Mouse (Mus musculus) thymus, postnatal 4 days (tissue): ENCODE data around the gene Mei4.

Source experiments
- DNase-seq: peaks from one replicate; pipeline ENCODE4 v3.0.0; 2021

Gene Mei4

DNA sequence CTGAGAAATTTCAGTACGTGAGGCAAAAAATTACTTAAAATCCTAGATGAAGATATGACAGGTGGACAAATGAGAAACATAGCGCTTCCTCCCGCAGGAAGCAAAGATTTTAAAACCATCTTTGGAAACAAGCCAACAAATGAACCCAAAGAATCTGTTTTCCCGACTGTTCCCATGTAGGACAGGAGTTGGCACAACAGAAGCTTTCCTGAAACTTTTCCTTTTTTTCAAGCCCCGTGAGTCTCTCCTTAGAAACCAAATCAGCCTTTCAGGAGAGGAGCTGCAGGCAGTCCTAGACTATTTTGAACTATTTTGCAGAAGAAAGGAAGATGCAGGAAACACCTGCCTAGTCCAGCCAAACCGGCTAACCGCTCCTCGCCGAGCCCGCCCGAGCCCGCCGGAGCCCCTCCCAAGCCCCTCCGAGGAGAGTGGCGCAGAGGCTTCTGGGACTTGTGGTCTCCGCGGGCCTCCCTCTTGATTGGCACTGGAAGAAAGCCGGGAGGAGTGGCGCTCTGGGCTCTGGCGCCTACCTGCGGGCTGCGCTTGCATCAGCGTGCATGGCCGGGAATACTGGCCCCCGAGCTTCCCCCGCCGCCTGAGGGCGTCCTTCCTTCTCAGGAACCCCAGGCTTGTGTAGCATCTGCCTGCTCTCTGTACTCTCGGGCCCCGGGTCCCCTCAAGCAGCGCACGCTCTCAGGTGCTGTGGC, at the start of gene Mei4:
Gene Mei4, plus strand, starts transcription at position 490 of the 707 bp plus-strand sequence.
- DNase-seq, result peak; percentile 92

DNA sequence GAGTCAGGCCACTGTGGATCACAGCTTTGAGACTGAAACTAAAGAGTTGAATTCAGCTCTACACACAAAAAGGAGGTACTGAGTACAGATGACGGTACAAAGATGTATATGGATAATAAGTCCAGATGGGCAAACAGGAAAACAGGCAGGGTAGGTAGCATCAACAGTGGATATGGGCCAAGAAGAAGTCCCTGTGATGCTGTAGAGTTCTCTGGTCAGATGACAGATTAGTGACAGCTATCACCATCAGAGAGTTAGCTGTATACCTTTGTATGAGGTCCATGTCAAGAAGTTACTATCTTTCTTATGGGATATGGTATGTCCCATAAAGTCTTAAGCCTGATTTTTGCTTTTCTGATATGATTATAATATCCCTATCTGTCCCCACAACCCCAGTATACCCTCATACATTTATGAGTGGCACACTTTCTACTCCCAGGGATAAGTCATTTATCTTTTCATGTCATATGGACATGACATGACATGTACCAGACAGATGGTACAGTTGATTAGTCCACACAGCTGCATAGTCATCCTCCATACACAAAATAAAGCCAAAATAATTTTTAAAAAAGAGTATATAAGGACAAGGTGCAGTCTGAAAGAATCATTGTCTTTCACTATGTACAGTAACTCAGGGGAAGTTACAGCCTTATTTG, 43.6 kb upstream of the Mei4 start:
- DNase-seq, result no peak

DNA sequence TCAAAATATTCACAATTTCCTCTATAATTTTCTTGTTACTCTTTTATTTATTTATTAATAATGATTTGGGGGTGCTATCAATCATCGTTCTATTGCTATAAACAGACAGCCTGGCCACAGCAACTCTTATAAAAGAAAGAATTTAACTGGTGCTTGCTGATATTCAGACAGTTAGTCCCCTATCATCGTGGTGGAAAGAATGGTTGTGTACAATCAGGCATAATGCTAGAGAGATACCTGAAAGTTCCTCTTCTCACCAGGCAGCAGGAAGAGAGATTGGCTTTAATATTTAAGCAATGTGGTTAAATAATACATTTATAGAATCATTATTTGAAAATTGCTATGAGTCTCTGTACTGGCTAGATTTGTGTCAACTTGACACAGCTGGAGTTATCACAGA, 35.9 kb upstream of the Mei4 start:
- no peak for DNase-seq

DNA sequence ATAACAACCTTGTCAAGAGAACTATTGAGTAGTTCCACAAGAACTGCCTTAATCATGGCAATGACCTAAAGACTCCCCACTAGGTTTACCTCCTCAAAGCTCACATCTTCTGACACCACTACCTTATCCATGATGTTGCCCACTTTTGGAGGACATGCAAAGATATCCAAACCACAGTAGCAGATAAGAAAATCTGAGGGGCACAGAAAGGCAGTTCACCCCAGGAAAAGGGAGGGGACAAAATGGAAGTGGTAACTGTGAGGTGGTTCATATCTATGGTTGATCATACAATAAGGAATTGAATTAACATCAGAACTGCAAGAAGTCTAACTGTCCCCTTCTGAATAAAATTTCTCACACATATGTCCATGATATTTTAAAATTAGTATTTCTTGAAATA, 29.4 kb upstream of the Mei4 start:
- DNase-seq, result no peak

DNA sequence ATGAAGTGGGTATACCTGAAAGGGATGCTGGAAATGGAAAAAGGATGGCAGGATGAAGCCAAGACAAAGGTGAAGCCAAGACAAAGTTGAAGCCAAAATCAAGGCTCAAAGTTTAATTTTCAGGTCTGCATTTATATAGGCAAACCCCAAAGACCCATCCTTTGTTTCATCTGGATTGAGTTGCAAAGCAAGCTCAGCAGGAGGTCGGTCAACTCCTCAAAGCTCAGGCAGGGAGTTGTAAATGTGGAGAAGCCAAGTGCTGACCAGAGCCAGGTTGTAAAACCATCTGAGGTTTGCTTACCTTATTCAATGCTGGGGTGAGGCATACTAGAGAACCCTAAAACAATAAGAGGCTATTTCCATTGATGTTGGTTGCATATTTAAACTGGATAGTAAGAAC, 4.6 kb upstream of the Mei4 start:
- DNase-seq, result no peak

DNA sequence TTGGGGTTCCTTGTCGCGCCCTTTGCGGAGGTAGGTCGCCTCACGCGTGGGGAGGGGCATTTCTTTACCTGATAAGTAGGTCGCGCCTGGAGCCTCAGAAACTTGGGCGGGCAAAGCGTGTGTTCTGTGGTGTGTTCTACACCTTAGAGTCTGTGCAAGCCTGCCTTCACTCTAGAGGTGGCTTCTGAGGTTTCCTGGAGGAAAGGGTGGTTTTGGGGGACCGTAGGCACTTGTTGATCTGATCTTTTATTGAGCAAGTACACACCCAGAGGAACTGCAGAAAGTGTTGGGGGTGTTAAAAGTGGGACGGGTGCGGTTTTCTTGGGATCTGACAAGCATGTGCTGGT, 391 bp downstream of the Mei4 start:
- DNase-seq, result no peak

DNA sequence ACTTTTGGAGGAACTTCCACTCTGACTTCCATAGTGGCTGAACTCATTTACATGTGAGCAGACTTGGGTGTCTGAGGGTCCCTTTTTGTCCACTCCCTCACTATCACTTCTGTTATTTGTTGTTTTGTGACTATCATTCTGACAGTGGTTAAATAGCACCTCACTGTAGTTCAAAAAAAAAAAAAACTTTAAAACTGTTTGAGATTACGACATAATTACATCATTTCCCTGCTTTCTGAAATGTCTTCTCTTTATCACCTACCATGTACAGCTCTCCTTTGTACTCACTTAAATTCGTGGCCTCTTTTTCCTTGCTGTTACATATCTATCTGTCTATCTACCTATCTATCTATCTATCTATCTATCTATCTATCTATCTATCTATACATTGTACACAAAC, 2.6 kb downstream of the Mei4 start:
- DNase-seq, result no peak

DNA sequence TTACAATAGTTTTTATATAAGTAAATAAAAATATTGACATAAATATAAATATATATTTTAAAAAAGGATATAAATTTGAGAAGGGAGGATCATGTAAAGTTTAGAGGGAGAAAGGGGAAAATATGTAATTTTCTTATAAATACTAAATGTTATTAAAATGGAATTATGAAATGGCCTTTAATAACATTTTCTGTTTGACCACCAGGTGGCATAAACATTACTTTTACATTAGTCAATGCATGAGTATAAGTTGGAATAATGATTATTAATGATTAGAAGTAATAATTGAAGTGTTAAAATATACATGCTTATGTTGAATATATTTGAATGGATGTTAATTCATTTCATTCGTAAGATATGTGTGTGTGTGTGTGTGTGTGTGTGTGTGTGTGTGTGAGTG, 58.0 kb downstream of the Mei4 start:
- no peak for DNase-seq

DNA sequence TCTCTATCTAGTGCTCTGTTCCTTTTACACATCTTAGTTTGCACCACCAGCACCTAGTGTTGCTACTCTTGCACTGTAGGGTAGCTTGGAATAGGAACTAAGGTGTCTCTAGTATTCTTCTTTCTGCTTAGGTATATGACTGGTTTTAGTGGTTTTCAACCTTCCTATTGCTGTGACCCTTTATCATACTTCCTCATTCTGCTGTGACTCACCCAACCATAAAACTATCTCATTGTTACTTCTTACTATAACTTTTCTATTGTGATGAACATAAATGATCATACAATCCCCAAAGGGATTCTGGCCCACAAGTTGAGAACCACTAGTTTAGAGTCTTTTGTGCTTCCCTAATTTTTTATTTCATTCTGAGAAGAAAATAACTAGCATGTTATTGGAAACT, 61.3 kb downstream of the Mei4 start:
- DNase-seq, result no peak

DNA sequence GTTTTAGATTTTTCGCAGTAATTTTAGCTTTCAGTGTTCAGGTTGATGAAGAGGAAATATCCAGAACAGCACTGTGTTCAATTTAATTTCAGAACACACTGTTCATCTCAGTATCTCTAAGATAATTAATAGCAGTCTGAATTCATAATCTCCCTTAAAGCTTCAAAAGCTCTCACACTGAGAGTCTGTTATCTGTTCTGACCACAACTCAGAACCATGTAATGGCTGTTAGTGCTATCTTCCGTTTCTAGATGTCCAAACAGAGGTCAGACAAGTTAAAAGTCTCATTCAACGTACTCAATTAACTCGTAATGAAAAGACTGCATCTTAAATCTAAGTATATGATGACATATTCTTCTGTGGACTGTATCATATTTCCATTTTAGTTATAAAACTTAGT, 77.1 kb downstream of the Mei4 start:
- DNase-seq, result no peak

DNA sequence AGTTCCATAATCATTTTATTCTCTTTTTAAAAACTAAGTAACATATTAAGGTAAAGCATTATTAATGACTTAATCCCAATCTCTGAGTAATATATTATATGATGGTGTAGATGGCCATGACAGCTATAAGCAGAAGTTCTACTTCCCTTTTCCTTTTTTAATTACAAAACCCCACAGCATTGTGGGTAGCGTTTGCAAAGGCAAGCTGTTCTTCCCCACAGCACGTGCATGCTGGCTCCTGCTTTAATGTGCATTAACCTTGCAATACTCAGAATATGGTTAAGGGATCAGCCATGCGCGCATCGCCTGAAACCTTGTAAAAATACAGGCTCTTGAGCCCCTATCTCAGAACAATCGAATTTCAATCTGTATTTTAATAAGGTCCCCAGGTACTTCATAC, 82.2 kb downstream of the Mei4 start:
- DNase-seq, result no peak

DNA sequence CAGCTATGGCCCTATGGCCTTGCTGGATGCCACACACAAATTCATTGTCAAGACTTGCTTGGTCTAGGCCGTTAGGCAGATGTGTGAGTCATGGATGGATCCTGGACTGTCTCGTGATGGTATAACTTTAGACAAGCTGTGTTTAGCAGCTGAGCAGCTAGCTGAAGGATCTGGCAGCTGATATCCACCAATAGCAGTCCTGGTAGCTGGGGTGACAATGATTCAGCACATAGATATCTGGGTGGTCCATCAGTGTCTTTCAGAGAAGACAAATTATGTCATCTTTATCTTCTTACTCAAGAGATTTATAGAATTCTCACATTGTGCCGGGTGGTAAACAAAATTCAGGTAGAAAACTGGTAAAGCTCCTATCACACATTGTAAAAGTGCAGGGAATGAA, 93.4 kb downstream of the Mei4 start:
- DNase-seq, result no peak

DNA sequence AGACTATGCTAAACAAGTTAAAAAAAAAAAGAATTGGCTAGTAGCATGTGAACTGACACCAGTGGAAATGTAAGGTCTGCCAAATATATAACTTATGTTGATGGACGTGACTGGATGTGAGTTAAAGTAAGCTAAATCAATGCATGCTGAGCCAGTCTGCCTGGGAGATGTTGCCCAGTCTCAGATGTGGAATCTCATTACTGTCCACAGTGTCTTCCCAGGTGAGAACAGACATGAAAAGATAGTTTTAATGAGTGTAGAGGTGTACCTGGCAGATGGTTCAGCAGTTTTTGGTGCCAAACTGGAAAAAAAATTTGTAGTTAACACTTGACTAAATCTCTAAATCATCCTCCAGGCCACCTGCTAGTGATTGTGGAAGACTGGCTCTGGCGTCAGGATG, 94.4 kb downstream of the Mei4 start:
- DNase-seq, result no peak

DNA sequence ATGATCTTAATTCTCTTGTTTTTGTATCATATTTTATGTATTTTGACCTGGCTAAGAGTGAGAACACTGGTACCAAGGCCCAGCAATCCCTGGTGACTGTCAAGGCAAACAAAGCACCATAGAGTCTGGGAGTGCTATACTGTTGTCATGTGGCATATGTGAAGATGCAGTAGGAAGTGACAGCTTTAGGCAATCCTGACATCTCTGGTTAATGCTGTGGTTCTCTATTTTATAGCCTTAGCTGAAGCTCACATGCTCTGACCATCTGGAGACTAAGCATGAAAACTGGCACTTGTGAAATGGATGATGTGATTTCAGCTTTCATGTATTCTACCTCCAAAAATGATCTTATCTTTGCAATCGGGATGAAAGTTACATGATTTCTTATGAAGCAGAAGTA, 103.3 kb downstream of the Mei4 start:
- no peak for DNase-seq

DNA sequence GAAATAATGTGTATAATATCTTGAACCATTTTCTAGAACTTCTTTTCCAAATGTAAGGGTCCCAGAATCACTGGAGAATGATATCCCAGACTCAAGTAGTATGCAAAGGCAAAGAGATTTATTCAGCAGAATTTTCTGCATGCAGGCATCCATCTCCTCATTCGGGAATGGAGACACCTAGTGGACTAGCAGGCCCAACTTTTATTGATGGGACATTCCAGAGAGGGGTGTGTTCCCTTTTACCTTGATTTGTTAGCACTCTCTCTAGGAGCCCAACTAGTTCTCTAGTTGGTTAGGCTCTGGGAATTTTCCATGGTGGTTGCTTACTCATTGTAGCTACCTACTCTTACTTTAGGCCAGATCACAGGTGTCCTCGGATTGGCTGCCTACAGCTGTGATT, 105.5 kb downstream of the Mei4 start:
- no peak for DNase-seq

DNA sequence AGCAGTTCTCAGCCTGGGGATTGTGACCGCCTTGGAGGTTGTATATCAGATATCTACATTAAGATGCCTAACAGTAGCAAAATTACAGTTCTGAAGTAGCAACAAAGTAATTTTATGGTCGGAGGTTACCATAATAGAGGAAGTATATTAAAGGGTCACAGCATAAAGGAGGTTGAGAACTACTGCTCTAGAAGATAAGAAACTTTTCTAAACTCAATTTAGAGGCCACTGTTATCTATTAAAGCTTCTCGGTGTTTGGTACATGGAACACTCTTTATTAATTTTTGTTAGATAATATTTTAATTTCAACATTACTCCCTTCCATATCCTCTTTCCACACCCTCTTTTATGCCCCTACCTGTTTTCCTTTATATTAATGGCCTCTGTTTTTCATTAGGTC, 119.0 kb downstream of the Mei4 start:
- DNase-seq, result no peak

DNA sequence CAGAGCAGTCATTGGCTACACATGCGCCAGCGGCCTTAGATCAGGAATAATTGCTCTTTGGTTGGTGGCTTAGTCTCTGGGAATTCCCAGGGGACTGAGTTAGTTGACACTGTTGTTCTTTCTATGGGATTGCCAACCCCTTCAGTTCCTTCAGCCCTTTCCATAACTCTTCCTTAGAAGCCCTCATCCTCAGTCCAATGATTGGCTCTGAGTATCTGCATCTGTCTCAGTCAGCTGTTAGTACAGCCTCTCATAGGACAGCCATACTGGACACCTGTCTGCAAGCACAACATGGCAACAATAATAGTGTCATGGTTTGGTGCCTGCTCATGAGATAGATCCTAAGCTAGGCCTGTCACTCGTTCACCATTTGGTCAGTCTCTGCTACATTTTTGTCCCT, 149.5 kb downstream of the Mei4 start:
- DNase-seq, result no peak

DNA sequence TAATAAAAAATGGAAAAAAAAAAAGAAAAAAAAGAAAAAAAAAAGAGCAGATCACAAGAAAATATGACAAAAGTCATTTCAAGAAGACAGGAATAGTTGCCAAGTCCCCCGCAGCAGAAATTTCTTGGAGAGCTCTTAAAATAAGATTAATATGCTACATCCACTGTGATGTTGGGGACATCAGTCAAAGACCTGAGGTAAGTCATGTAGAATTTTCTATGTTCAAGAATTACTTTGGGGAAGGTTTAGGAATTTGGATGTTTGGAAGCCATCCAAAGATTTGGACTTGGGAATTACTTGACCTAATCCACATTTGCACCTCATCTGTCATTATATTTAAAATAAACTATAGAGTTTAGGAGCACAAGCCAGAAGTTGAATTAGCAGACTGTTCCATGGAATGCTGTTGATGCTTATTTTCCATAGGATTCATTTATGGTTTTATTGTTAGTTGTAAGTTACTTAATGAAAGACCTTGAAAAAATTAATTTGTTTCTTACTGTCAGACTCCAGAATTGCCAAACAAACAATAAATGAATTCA, 179.1 kb downstream of the Mei4 start:
- DNase-seq, result no peak

DNA sequence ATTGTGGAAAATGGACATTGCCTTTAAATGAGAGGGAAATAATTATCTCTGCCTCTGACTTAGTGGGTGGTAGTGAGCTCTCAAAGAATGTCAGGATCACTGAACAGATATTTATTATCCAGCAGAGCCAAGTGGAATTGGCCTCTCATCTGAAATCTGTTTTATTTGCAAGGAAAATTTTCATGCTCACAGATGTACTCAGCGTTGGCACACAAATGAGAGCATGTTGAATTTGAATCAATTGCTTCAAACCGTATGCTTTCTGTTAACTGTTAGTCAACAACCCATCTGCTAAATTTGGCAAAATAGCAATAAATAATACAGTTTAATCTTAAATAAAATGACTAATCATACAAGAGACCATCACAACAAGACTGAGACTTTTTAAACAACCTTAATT, 181.0 kb downstream of the Mei4 start:
- DNase-seq, result no peak

DNA sequence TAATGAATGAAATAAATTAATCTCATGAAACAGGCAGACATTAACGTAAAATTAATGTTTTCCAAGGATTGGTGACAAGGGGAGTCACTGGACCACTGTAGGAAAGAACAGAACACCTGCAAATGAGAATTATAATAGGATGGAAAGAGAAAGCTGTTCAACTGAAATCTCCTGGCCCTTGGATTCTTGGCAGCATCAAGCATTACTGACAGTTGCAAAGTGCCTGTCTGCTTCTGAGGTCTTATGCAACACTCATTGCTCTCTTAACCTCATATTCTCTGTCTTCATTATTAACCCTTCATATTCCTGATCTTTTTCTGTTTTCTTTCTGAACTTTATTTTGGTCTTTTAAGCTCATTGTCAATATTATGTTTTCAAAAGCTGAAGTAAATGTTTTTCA, 210.4 kb downstream of the Mei4 start:
- no peak for DNase-seq

DNA sequence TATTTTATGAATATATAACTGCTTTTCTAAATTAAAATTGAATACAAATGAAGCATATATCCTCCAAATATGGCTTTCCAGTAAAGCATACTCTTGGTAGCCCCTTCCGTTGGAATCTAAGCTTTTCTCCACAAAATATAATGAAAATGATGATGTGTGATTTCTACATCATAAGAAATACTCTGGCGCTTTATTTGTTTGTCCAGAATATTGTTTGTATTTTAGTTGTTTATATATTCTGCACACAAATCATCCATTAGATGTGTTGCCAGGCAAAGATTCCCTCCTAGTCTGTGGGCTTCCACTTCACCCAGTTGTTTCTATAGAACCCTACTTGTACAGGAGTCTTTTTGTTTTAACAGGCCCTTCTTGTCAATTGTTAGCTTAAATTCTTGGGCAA, 211.8 kb downstream of the Mei4 start:
- no peak for DNase-seq

DNA sequence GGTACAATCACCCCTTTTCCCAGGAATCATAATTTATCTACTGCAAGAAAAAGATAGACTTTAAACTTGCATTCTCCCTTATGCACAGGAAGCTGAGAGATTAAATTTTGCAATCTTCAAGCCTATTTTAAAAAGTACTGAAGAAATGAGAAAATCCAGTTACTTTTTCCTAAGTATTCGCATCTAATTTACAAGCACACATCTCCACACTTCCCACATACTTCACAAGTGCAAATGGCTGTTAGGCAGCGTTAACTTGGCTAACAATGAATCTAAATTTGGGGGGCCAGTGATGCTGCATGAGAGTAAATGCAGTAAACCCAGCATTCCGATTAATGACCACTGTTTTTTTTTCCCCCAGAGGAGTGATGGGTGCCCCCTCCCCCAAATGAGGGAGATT, 232.9 kb downstream of the Mei4 start:
- DNase-seq, result no peak

DNA sequence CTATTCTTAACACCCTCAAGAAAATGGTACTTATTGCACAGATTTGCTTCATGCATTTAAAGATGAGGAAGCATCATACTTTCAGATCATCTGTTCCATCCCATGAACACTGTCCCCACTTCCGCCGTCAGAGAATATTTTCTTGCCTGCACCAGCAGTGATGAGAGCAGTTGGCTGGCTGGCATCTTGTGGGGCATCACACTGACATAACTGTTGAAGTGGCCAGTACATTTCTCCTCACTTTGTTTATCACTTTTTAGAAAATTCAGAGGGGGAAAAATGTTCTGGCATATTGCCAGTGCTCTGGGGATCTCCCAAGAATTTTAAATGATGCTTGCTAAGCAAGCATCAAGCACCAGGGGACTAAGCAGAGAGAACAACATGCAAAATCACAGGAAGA, 251.4 kb downstream of the Mei4 start:
- no peak for DNase-seq

DNA sequence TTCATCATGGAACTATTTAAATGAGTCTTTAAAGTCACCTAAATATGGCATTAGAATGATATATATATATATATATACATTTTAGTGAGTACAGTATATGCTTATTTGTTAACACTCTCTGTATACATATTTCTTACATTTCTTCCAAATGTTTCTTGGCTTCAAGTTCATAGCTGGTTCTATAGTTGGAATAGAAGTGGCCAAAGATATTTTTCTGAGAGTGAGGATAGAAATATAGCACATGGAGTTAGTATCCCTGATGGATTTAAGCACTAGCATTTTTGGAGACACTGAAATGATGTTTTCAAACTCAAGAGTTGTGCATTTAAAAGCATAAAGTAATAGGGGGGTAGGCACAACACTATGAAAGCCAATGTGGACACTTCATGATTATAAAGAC, 272.6 kb downstream of the Mei4 start:
- DNase-seq, result no peak

DNA sequence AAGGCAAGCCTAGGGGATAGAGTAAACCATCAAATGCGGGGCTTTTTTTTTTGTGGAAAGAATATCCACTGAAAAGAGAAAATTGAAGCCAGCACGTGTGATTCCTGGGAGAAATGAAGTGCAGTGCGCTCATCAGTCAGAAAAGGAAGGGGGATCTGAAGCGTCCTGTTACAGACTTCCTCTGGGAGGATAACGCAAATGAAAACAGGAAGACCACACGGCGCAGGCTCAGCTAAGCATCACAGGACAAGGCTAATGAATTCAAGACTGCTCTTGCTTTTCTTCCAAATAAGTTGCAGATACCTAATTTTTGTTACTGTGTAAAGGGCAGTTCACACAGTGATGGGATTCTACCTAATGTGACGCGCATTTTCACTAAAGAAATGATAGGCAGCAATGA, 296.7 kb downstream of the Mei4 start:
- DNase-seq, result no peak
